Mouse (Mus musculus) spleen, adult 2 months (tissue): ENCODE measurements at regions not wholly inside any gene's neighbourhood (a gene's known extent, or its start where the extent isn't known, plus 50 kb on each side); places are given as distances from the start of the nearest gene placed in this dataset.

Source experiments
- CTCF ChIP-seq: fragments of 200-500 bp; IDR thresholded peaks from 2 replicates; pipeline ENCODE4 v1.5.1; 2011; ENCODE audit warnings: mild to moderate bottlenecking, inconsistent platforms; ENCODE audit not compliant: insufficient read depth, insufficient read length, insufficient replicate concordance; ENCODE audit errors: extremely low read depth
- POLR2A ChIP-seq: fragments of 200-500 bp; IDR thresholded peaks from 2 replicates; pipeline ENCODE4 v1.6.1; 2011; ENCODE audit warnings: low read depth, low read length, inconsistent platforms

DNA sequence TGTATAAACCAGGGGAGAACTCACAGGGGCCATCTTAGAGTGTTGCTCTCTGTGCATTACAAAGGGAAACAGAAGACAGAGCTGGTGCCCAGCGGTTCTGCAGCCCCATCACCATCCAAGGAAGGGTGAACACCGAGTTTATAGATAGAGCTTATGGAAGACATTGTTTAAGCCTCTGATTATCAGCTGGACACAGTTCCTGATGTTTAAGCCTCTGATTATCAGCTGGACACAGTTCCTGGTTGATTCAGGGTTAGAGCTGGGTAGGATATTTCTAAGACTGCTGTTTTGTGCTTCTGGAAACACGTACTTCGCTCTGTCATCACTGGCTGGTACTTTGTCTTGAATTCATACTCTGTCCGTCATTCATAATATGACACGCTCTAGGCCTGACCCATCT is 79.9 kb upstream of the Prickle1 start:
- TF ChIP-seq CTCF (no peak), POLR2A (no peak)
